Mouse (Mus musculus): ENCODE results near the gene Npb. TPM values are rescaled to one million over a fixed set of nuclear protein-coding genes. Genes with fewer than 3 reads are reported as not detected.

Gene Npb
- polyA plus RNA-seq, 2 experiments, result 5.5 to 11.9 TPM

DNA sequence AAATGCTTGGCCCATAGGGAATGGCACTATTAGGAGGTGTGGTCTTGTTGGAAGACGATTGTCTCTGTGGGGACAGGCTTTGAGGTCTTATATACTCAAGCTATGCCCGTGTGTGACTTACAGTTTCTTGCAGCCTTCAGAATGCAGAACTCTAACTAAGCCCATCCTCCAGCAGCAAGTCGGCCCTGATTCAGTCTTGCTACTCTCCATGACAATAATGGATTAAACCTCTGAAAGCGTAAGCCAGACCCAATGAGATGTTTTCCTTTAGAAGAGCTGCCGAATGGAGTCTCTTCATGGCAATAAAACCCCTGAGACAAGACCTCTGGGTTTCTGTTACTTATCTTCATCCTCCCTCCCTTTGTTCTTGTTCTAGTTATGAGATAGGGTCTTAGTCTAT is 26.5 kb downstream of the Npb start:
- peaks cover 24 to 31% of the 10 kb centered on the region in 2 experiments for H3K4me1 ChIP-seq (replicated peaks; ENCODE audit: control insufficient read depth in 2 of 2, insufficient read depth in 2 of 2, low read length in 1 of 2)
- peak overlapping the region; percentile 9 for H3K9ac ChIP-seq (replicated peaks)
- H3K4me3 ChIP-seq (ENCODE audit: insufficient read depth in 1 of 2, low read depth in 2 of 2, low read length in 2 of 2), result no peak overlapping the region; a peak in 1 of 4 replicates
- peak overlapping the region; percentile 75 for H3K4me2 ChIP-seq (ENCODE audit: low read depth)
- no peaks in the 10 kb centered on the region for H3K36me3 ChIP-seq (replicated peaks; ENCODE audit: control insufficient read depth, insufficient read depth, low read depth)
- DNase-seq (ENCODE audit: low read depth in 3 of 3, low spot score in 3 of 3) (no peak), ATAC-seq (ENCODE audit: insufficient read depth) (no peak)
- H3K27me3 ChIP-seq (ENCODE audit: control insufficient read depth, insufficient read depth, low read length), result no peaks in the 10 kb centered on the region
- WGBS (ENCODE audit: insufficient replicate concordance), result 77% methylated on average over 5 of the region's 5 CpGs
- TF ChIP-seq CTCF (IDR thresholded peaks at IDR 0.05; ENCODE audit: low read depth) (no peak), EP300 (IDR thresholded peaks at IDR 0.05; ENCODE audit: low read depth) (no peak)
- H3K9me3 ChIP-seq (ENCODE audit: control insufficient read depth, low read length), result no peaks in the 10 kb centered on the region
- no peak overlapping the region for H3K27ac ChIP-seq

DNA sequence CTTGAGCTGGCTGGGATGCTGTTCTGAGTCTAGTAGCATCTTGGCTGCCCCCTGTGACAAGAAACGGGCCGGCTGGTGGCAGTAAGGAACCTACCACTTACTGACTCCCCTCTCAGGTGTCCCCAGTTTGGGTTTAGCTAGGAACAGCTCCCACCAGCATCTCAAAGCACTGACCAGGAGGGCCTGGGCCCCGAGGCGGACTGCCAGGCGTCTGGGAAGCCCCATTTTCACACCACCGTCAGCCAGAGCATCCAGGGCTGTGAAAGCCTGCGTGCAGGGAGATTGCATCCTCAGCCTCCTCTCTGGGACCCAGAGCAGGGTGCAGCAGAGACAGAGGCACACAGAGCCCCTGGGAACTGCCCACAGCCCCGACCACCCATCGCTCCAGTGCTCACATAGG is 33.0 kb downstream of the Npb start:
- TF ChIP-seq CTCF (IDR thresholded peaks at IDR 0.05; ENCODE audit: low read depth) (no peak), EP300 (IDR thresholded peaks at IDR 0.05; ENCODE audit: low read depth) (no peak)
- Histone ChIP-seq H3K27ac (no peak overlapping the region), H3K4me1 (replicated peaks; ENCODE audit: control insufficient read depth in 2 of 2, insufficient read depth in 2 of 2, low read length in 1 of 2) (peaks cover 7 to 8% of the 10 kb centered on the region in 2 experiments), H3K36me3 (replicated peaks; ENCODE audit: control insufficient read depth, insufficient read depth, low read depth) (no peaks in the 10 kb centered on the region), H3K4me2 (ENCODE audit: low read depth) (no peak overlapping the region), H3K4me3 (ENCODE audit: insufficient read depth in 1 of 2, low read depth in 2 of 2, low read length in 2 of 2) (no peak overlapping the region), H3K27me3 (ENCODE audit: control insufficient read depth, insufficient read depth, low read length) (no peaks in the 10 kb centered on the region; the same call in none of the 2 replicates), H3K9ac (replicated peaks) (no peak overlapping the region), H3K9me3 (ENCODE audit: control insufficient read depth, low read length) (no peaks in the 10 kb centered on the region)
- ATAC-seq (ENCODE audit: insufficient read depth) (no peak), DNase-seq (ENCODE audit: low read depth in 3 of 3, low spot score in 3 of 3) (no peak)
- WGBS (ENCODE audit: insufficient replicate concordance), result 57% methylated on average over 9 of the region's 9 CpGs

DNA sequence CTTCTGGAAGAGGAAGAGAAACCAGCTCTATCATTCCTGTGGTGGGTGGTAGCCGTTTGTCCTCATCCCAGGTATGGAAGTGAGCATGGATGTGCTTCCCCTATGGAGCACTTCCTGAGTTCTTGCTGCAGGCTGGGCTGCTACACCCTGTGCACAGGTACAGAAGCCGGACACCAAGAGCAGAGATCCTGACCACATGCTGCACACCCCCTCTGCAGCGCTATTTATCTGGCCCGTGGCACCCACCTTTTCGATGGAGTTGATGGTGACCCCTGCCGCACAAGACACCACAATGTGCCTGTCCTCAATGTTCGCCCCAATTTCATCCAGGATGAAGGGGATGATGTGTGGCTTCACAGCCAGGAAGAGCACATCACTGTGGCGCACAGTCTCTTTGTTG is 33.6 kb downstream of the Npb start:
- no peak for TF ChIP-seq EP300 (IDR thresholded peaks at IDR 0.05; ENCODE audit: low read depth)
- no peaks in the 10 kb centered on the region for H3K9me3 ChIP-seq (ENCODE audit: control insufficient read depth, low read length)
- 67% methylated on average over 8 of the region's 8 CpGs for WGBS (ENCODE audit: insufficient replicate concordance)
- H3K4me1 ChIP-seq (replicated peaks; ENCODE audit: control insufficient read depth in 2 of 2, insufficient read depth in 2 of 2, low read length in 1 of 2), result peaks cover 7 to 8% of the 10 kb centered on the region in 2 experiments
- no peak overlapping the region for H3K9ac ChIP-seq (replicated peaks)
- no peak overlapping the region for H3K4me3 ChIP-seq (ENCODE audit: insufficient read depth in 1 of 2, low read depth in 2 of 2, low read length in 2 of 2)
- H3K27ac ChIP-seq, result no peak overlapping the region
- DNase-seq (ENCODE audit: low read depth in 3 of 3, low spot score in 3 of 3) (no peak), ATAC-seq (ENCODE audit: insufficient read depth) (no peak)
- H3K27me3 ChIP-seq (ENCODE audit: control insufficient read depth, insufficient read depth, low read length), result no peaks in the 10 kb centered on the region; the same call in none of the 2 replicates
- no peaks in the 10 kb centered on the region for H3K36me3 ChIP-seq (replicated peaks; ENCODE audit: control insufficient read depth, insufficient read depth, low read depth)
- no peak overlapping the region for H3K4me2 ChIP-seq (ENCODE audit: low read depth)

DNA sequence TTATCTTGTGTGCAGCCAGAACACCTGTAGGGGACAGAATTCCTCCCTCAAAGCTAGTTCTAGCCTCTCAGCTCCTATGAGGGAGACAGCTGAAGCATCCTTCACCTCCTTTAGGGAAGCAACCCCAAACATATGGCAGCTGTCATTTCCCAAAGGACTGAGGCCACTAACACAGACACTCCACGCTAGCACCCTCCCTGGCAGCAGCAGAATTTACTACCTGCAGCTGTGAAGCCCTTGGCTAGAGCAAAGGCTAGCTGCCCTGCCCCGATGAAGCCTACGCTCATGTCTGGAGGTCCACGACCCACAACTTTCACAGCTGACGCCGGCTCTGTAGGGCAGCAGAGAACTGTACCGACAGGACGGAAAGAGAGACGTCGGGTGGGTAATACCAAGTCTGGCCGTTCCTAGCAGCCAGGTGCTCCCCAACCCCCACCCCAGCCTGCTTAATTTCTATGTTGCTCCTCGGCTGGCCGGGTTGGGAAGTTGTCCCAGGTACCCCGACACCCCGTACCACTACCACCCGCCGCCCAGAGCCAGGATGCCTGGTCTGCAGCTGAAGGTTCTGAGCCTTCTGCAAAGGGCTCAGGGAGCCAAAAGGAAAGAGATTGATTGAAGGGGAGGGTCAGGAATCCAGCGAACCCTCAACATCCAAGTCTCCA is 34.8 kb downstream of the Npb start:
- H3K9me3 ChIP-seq (ENCODE audit: control insufficient read depth, low read length), result no peaks in the 10 kb centered on the region
- peak; percentile 59 for ATAC-seq (ENCODE audit: insufficient read depth)
- no peaks in the 10 kb centered on the region for H3K36me3 ChIP-seq (replicated peaks; ENCODE audit: control insufficient read depth, insufficient read depth, low read depth)
- H3K27me3 ChIP-seq (ENCODE audit: control insufficient read depth, insufficient read depth, low read length), result peaks cover 1% of the 10 kb centered on the region
- no peak for DNase-seq (ENCODE audit: low read depth in 3 of 3, low spot score in 3 of 3)
- H3K27ac ChIP-seq, result no peak overlapping the region
- TF ChIP-seq EP300 (IDR thresholded peaks at IDR 0.05; ENCODE audit: low read depth) (no peak), CTCF (IDR thresholded peaks at IDR 0.05; ENCODE audit: low read depth) (no peak; the same call in 1 of the 2 replicates)
- H3K4me3 ChIP-seq (ENCODE audit: insufficient read depth in 1 of 2, low read depth in 2 of 2, low read length in 2 of 2), result peak overlapping the region; percentile 60 to 66
- peak overlapping the region; percentile 97 for H3K4me2 ChIP-seq (ENCODE audit: low read depth)
- WGBS (ENCODE audit: insufficient replicate concordance), result 3% methylated on average over 18 of the region's 18 CpGs
- peaks cover 7 to 8% of the 10 kb centered on the region in 2 experiments for H3K4me1 ChIP-seq (replicated peaks; ENCODE audit: control insufficient read depth in 2 of 2, insufficient read depth in 2 of 2, low read length in 1 of 2)
- peak overlapping the region; percentile 58 for H3K9ac ChIP-seq (replicated peaks)

DNA sequence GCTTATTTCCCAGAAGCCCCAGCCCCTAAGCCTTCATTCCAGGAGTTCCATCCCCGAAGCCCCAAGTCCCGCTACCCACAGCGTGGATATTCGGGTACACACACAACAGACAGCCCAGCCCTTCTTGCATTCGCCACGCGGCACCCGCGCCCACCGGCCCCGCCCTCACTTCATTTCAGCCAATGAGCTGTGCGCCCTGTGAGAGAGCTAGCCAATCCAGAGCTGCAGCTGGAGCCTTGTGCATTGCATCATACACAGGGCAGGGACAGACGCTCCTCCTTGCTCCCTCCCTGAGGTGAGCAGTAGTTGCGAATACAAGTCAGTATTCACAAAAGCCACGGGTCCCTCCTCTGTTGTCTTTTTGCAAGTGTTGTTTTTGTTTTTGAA is 35.3 kb downstream of the Npb start, which contains the start of gene Pycr1:
Gene Pycr1 (minus strand): TSS at position 169 of the 387 bp plus-strand sequence.
- Histone ChIP-seq H3K4me2 (ENCODE audit: low read depth) (peak within 1 kb of the TSS; percentile 97), H3K27ac (no peak within 1 kb of the TSS)
- ATAC-seq (ENCODE audit: insufficient read depth), result peak; percentile 99

More for the DNA sequence above, 35.3 kb downstream of the Npb start, which contains the start of gene Pycr1:
- DNase-seq (ENCODE audit: low read depth in 3 of 3, low spot score in 3 of 3), result peak; percentile 85 to 90 (median 86)
- H3K9me3 ChIP-seq (ENCODE audit: control insufficient read depth, low read length), result no peaks in the 10 kb centered on the region
- TF ChIP-seq EP300 (IDR thresholded peaks at IDR 0.05; ENCODE audit: low read depth) (no peak), CTCF (IDR thresholded peaks at IDR 0.05; ENCODE audit: low read depth) (no peak)
- peaks cover 7 to 8% of the 10 kb centered on the region in 2 experiments for H3K4me1 ChIP-seq (replicated peaks; ENCODE audit: control insufficient read depth in 2 of 2, insufficient read depth in 2 of 2, low read length in 1 of 2)
- H3K27me3 ChIP-seq (ENCODE audit: control insufficient read depth, insufficient read depth, low read length), result peaks cover 4% of the 10 kb centered on the region
- H3K9ac ChIP-seq (replicated peaks), result peak within 1 kb of the TSS; percentile 58
- no peaks in the 10 kb centered on the region for H3K36me3 ChIP-seq (replicated peaks; ENCODE audit: control insufficient read depth, insufficient read depth, low read depth)
- peak within 1 kb of the TSS; percentile 60 to 66 for H3K4me3 ChIP-seq (ENCODE audit: insufficient read depth in 1 of 2, low read depth in 2 of 2, low read length in 2 of 2)
- WGBS (ENCODE audit: insufficient replicate concordance), result under 1% methylated on average over 15 of the region's 15 CpGs

Data from liver, embryonic 14.5 days (tissue).